Mouse (Mus musculus) MEL (cell line): ENCODE data around the gene Klhl25.

ENCODE experiments used
- BHLHE40 ChIP-seq: IDR thresholded peaks from 2 replicates; pipeline ENCODE4 v1.6.1; 2012; ENCODE audit warnings: low read depth, mild to moderate bottlenecking, inconsistent platforms, low read length, improper control_type of control experiment, borderline replicate concordance
- CTCF ChIP-seq, 3 experiments: IDR thresholded peaks in 2 of 3; conservative IDR thresholded peaks in 1 of 3; 2 replicates each; pipeline ENCODE4 v1.5.1; 2011 to 2012; ENCODE audit warnings: low read length in 3 of 3, low read depth in 2 of 3, mild to moderate bottlenecking in 2 of 3, improper control_type of control experiment in 1 of 3, inconsistent platforms in 1 of 3, mixed read lengths in 1 of 3, moderate library complexity in 1 of 3; ENCODE audit not compliant: control insufficient read depth in 1 of 3, insufficient read depth in 1 of 3, poor library complexity in 1 of 3, severe bottlenecking in 1 of 3
- EP300 ChIP-seq, 2 experiments: IDR thresholded peaks; 2 replicates each; pipeline ENCODE4 v1.6.1; 2011; ENCODE audit warnings: improper control_type of control experiment in 2 of 2, low read length in 2 of 2, low read depth in 1 of 2, mild to moderate bottlenecking in 1 of 2
- ETS1 ChIP-seq: IDR thresholded peaks from 2 replicates; pipeline ENCODE4 v1.6.1; 2012; ENCODE audit warnings: low read depth, mild to moderate bottlenecking, inconsistent platforms, low read length, improper control_type of control experiment, moderate library complexity
- GATA1 ChIP-seq: IDR thresholded peaks from 2 replicates; pipeline ENCODE4 v1.6.1; 2011; ENCODE audit warnings: low read depth, low read length, improper control_type of control experiment
- KAT2A ChIP-seq: conservative IDR thresholded peaks from 2 replicates; pipeline ENCODE4 v1.6.1; 2012; ENCODE audit warnings: low read depth, low read length, improper control_type of control experiment, inconsistent platforms
- MAX ChIP-seq: IDR thresholded peaks from 2 replicates; pipeline ENCODE4 v1.6.1; 2011; ENCODE audit warnings: low read length, improper control_type of control experiment
- MEF2A ChIP-seq: IDR thresholded peaks from 2 replicates; pipeline ENCODE4 v1.6.1; 2014; ENCODE audit warnings: low read depth, mild to moderate bottlenecking, inconsistent platforms, low read length, improper control_type of control experiment; ENCODE audit not compliant: poor library complexity, insufficient replicate concordance, severe bottlenecking; ENCODE audit errors: extremely low read depth
- POLR2A ChIP-seq, 2 experiments: IDR thresholded peaks; 2 replicates each; pipeline ENCODE4 v1.6.1; 2011 to 2012; ENCODE audit warnings: low read length in 2 of 2, mild to moderate bottlenecking in 2 of 2, control low read depth in 1 of 2, improper control_type of control experiment in 1 of 2, low read depth in 1 of 2, moderate library complexity in 1 of 2; ENCODE audit not compliant: control insufficient read depth in 1 of 2, insufficient read depth in 1 of 2, poor library complexity in 1 of 2
- RAD21 ChIP-seq: IDR thresholded peaks from 2 replicates; pipeline ENCODE4 v1.6.1; 2011; ENCODE audit warnings: mild to moderate bottlenecking, low read depth, low read length, improper control_type of control experiment
- RCOR1 ChIP-seq: IDR thresholded peaks from 2 replicates; pipeline ENCODE4 v1.6.1; 2012; ENCODE audit warnings: low read depth, mild to moderate bottlenecking, inconsistent platforms, low read length, improper control_type of control experiment
- SIN3A ChIP-seq: IDR thresholded peaks from 2 replicates; pipeline ENCODE4 v1.6.1; 2012; ENCODE audit warnings: low read length, improper control_type of control experiment, inconsistent platforms
- TAL1 ChIP-seq: IDR thresholded peaks from 2 replicates; pipeline ENCODE4 v1.6.1; 2012; ENCODE audit warnings: mild to moderate bottlenecking, inconsistent platforms, low read length, moderate library complexity, mixed read lengths
- ZC3H11A ChIP-seq: IDR thresholded peaks from 2 replicates; pipeline ENCODE4 v1.6.1; 2012; ENCODE audit warnings: low read depth, mild to moderate bottlenecking, inconsistent platforms, low read length, improper control_type of control experiment

DNA sequence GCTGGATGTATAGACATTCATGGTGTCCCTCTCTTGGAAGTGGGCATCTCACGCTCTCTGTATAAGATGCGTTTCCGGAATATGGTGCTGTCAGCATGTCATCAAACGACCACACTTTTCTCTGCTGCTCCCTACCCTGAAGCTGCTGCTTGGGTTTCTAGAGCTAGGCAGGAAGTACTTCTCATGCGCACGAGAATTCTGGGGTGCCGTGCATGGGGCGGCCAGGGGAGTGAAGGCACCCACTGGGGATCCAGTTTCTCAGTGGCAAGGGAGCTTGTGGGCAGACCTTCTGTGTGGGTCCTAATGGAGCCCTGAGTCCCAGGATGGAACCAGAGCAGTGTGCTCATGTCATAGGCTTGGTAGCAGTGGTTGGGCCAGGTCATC is 62.5 kb downstream of the Klhl25 start:
- TF ChIP-seq RCOR1 = no peak
- no peak for TF ChIP-seq BHLHE40
- TF ChIP-seq SIN3A = no peak
- TF ChIP-seq MEF2A = no peak
- no peak for TF ChIP-seq TAL1
- no peak for TF ChIP-seq CTCF (IDR thresholded peaks at IDR 0.05 in 2 of 3, conservative IDR thresholded peaks at IDR 0.05 in 1 of 3; ENCODE audit: control insufficient read depth in 1 of 3, insufficient read depth in 1 of 3, low read depth in 2 of 3, low read length in 3 of 3, poor library complexity in 1 of 3, severe bottlenecking in 1 of 3)
- TF ChIP-seq EP300 (IDR thresholded peaks at IDR 0.05; ENCODE audit: low read depth in 1 of 2, low read length in 2 of 2) = no peak
- no peak for TF ChIP-seq ZC3H11A
- no peak for TF ChIP-seq POLR2A (IDR thresholded peaks at IDR 0.05; ENCODE audit: control insufficient read depth in 1 of 2, insufficient read depth in 1 of 2, low read depth in 1 of 2, low read length in 2 of 2, poor library complexity in 1 of 2)
- TF ChIP-seq GATA1 = no peak
- TF ChIP-seq MAX = no peak
- no peak for TF ChIP-seq KAT2A
- TF ChIP-seq RAD21 = no peak
- no peak for TF ChIP-seq ETS1
